In genomic region chr10:94087367-94088077, GRCm38 (mm10) we compare ENCODE assay signal across 9 mouse cellular contexts. TPM values are rescaled to one million over a fixed set of nuclear protein-coding genes. Genes with fewer than 3 reads are reported as not detected.
DNase-seq lines count a peak whose midpoint lies in the region; ATAC-seq and TF ChIP-seq lines count a peak whose summit lies in the region.
"Had no signal": no experiment of that assay in that cellular context is flagged by ENCODE, and none has a peak within 500 bp of the region (broad histone marks: within the 10 kb centered on the region; RNA-seq: fewer than 3 reads in every experiment).

No protein-coding gene starts in this region.

- peak; percentile 71 for ATAC-seq in intestine, embryonic 16.5 days
- peak; percentile 63; the same call in 1 of the 2 replicates for ATAC-seq in midbrain, embryonic 12.5 days (ENCODE audit: low FRiP score, low read depth)

- no peak overlapping the region for H3K27ac ChIP-seq in intestine, embryonic 16.5 days (ENCODE audit: low read length)
- peak overlapping the region; percentile 35; the same call in 1 of the 2 replicates for H3K27ac ChIP-seq in midbrain, embryonic 12.5 days (replicated peaks)
- H3K27ac ChIP-seq in gastrocnemius, adult 2 months, result no peak overlapping the region
- H3K27ac ChIP-seq: liver, embryonic 14.5 days had no signal

- intact Hi-C loops in left cerebral cortex, postnatal 4 days (cut with DNase I), result no loop called here
- intact Hi-C loops in left cerebral cortex, postnatal 36 days (cut with DNase I), result no loop called here
- intact Hi-C loops in gastrocnemius, adult 2 months (cut with DNase I), result no loop called here

- H3K9ac ChIP-seq in intestine, embryonic 16.5 days (ENCODE audit: low read depth, low read length), result no peak overlapping the region
- 0 out of 2 replicates have a peak overlapping the region, but pooled peaks have one; percentile 31 for H3K9ac ChIP-seq in midbrain, embryonic 12.5 days (replicated peaks)
- H3K9ac ChIP-seq: liver, embryonic 14.5 days had no signal

- H3K4me3 ChIP-seq in intestine, embryonic 16.5 days (ENCODE audit: low read length), result no peak overlapping the region
- H3K4me3 ChIP-seq in midbrain, embryonic 12.5 days, result no peak overlapping the region
- H3K4me3 ChIP-seq in gastrocnemius, adult 2 months, result no peak overlapping the region

- peaks cover 2% of the 10 kb centered on the region; the same call in 1 of the 2 replicates for H3K9me3 ChIP-seq in intestine, embryonic 16.5 days (ENCODE audit: control insufficient read depth, low read length)
- peaks cover 4% of the 10 kb centered on the region; the same call in 1 of the 2 replicates for H3K9me3 ChIP-seq in midbrain, embryonic 12.5 days

- TF ChIP-seq CTCF in gastrocnemius, adult 2 months (IDR thresholded peaks at IDR 0.05), result no peak

- no peak overlapping the region for H3K4me2 ChIP-seq in intestine, embryonic 16.5 days (ENCODE audit: low read depth, low read length)
- peak overlapping the region; percentile 28; the same call in 1 of the 2 replicates for H3K4me2 ChIP-seq in midbrain, embryonic 12.5 days (replicated peaks)

- H3K27me3 ChIP-seq in intestine, embryonic 16.5 days (replicated peaks; ENCODE audit: control insufficient read depth, insufficient read depth, low read length), result no peaks in the 10 kb centered on the region
- no peaks in the 10 kb centered on the region for H3K27me3 ChIP-seq in midbrain, embryonic 12.5 days

- peaks cover 10% of the 10 kb centered on the region; the same call in 1 of the 2 replicates for H3K4me1 ChIP-seq in intestine, embryonic 16.5 days (ENCODE audit: control insufficient read depth, insufficient read depth, low read length)
- peaks cover 8% of the 10 kb centered on the region for H3K4me1 ChIP-seq in midbrain, embryonic 12.5 days

- peaks cover 3% of the 10 kb centered on the region for H3K36me3 ChIP-seq in intestine, embryonic 16.5 days (ENCODE audit: control insufficient read depth, insufficient read depth, low read length)
- peaks cover 16% of the 10 kb centered on the region for H3K36me3 ChIP-seq in midbrain, embryonic 12.5 days

- WGBS in intestine, embryonic 16.5 days, result 58% methylated on average over 8 of the region's 11 CpGs
- WGBS in midbrain, embryonic 12.5 days, result 51% methylated on average over 8 of the region's 11 CpGs

- peak; percentile 46 for DNase-seq in left cerebral cortex, postnatal 4 days
- DNase-seq in left cerebral cortex, postnatal 36 days (ENCODE audit: low spot score in 2 of 2), result no peak
- peak; percentile 52 for DNase-seq in embryo, embryonic 11 days
- no peak for DNase-seq in gastrocnemius, adult 2 months
- DNase-seq in cerebellum, adult 11-12 months, result no peak
- no peak for DNase-seq in heart, postnatal 4 days

RNA-seq across cellular contexts. Expression of gene Fgd6, which starts 51.7 kb away (rescaled TPM):
- 1 to 10 TPM; 5.5 to 5.8 TPM for total RNA-seq in left cerebral cortex, postnatal 4 days (2021)
- 10 to 100 TPM in 1 of 2 experiments, 1 to 10 TPM in 1; 9.7 to 11.8 TPM for total RNA-seq in left cerebral cortex, postnatal 36 days (2021)
- polyA plus RNA-seq in intestine, embryonic 16.5 days (2015; fragmentation: Nextera tagmentation; extraction: Ambion mirVana), result 2.7 and 3.0 TPM in 2 replicates
- polyA plus RNA-seq in midbrain, embryonic 12.5 days (2016; fragmentation: Nextera tagmentation; extraction: Ambion mirVana), result 4.8 and 4.9 TPM in 2 replicates
- total RNA-seq in gastrocnemius, adult 2 months (2021), result 1 to 10 TPM; 2.4 to 3.2 TPM
- 1 to 10 TPM; 5.5 to 6.1 TPM for total RNA-seq in heart, postnatal 4 days (2021)

RNA-seq across cellular contexts. Expression of gene Vezt, which starts 51.9 kb away (rescaled TPM):
- 100 to 1,000 TPM in 1 of 2 experiments, 10 to 100 TPM in 1; 96.2 to 106 TPM for total RNA-seq in left cerebral cortex, postnatal 4 days (2021)
- total RNA-seq in left cerebral cortex, postnatal 36 days (2021), result 10 to 100 TPM; 76.5 to 81.5 TPM
- polyA plus RNA-seq in intestine, embryonic 16.5 days (2015; fragmentation: Nextera tagmentation; extraction: Ambion mirVana), result 17.1 and 18.5 TPM in 2 replicates
- polyA plus RNA-seq in midbrain, embryonic 12.5 days (2016; fragmentation: Nextera tagmentation; extraction: Ambion mirVana), result 55.2 and 58.8 TPM in 2 replicates
- 10 to 100 TPM; 40.3 to 50.5 TPM for total RNA-seq in gastrocnemius, adult 2 months (2021)
- total RNA-seq in heart, postnatal 4 days (2021), result 10 to 100 TPM; 45.3 to 46.4 TPM

Comparison
In these comparisons a context has a peak if more than half of its experiments do, and no peak if none do; other contexts are left out.
1. DNase-seq: peak in left cerebral cortex, postnatal 4 days (single experiment) and embryo, embryonic 11 days (single experiment); none in left cerebral cortex, postnatal 36 days (0 of 2), gastrocnemius, adult 2 months (single experiment), cerebellum, adult 11-12 months (single experiment) and heart, postnatal 4 days (single experiment).